Mouse (Mus musculus): ENCODE data around the gene Itpr2. TPM values are rescaled to one million over a fixed set of nuclear protein-coding genes. Genes with fewer than 3 reads are reported as not detected.

Gene Itpr2
- polyA plus RNA-seq, 1 experiment from 2014 or later, result 9.3 TPM

DNA sequence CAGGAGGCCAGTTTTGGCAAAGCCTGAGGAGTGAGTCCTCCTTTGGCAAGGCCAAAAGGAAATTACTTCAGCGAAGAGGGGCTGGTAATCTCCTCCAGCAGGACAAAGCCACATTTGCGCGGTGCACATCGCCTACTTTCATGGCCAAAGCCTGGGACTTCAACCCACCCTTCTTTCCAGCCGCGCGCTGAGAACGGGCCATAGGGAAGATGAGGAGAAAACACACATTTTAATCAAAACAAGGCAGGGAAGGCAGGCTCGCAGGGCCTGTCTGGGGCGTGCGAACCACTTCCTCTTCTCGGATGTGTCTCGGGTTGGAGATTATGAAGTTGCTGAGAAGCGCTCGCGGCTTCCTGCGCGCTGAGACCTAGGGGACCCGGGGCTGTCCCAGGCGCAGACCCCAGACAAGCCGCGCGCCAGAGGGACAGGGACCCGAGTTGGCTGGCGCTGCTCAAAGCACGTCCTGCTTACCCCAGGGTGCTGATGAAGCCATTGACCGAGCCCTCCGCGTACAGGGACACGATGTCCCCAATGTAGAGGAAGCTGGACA is 632 bp downstream of the Itpr2 start:
- peaks cover 25% of the 10 kb centered on the region for H3K27me3 ChIP-seq
- 2% methylated on average over 30 of the region's 30 CpGs for WGBS
- H3K27ac ChIP-seq (replicated peaks), result peak overlapping the region; percentile 50
- H3K4me2 ChIP-seq, result peak overlapping the region; percentile 97
- H3K9ac ChIP-seq, result peak overlapping the region; percentile 30
- no peaks in the 10 kb centered on the region for H3K9me3 ChIP-seq
- ATAC-seq (ENCODE audit: low FRiP score, low read depth), result peak; percentile 51
- peaks cover 21% of the 10 kb centered on the region for H3K4me1 ChIP-seq (replicated peaks)
- H3K4me3 ChIP-seq, result peak overlapping the region; percentile 64
- H3K36me3 ChIP-seq, result no peaks in the 10 kb centered on the region

- H3K4me2 ChIP-seq, result peak overlapping the region; percentile 97
- ATAC-seq (ENCODE audit: low FRiP score, low read depth), result no peak
- H3K9me3 ChIP-seq, result no peaks in the 10 kb centered on the region
- peaks cover 21% of the 10 kb centered on the region for H3K4me1 ChIP-seq (replicated peaks)
- H3K4me3 ChIP-seq, result peak overlapping the region; percentile 64; the same call in 1 of the 2 replicates
- no peaks in the 10 kb centered on the region for H3K36me3 ChIP-seq
- 0 out of 2 replicates have a peak overlapping the region, but pooled peaks have one; percentile 50 for H3K27ac ChIP-seq (replicated peaks)
- peaks cover 25% of the 10 kb centered on the region for H3K27me3 ChIP-seq
- H3K9ac ChIP-seq, result no peak overlapping the region
- WGBS, result 74% methylated on average over 5 of the region's 5 CpGs
Measured at GRCm38 (mm10) chr6:146500771-146501170, 1.3 kb downstream of the Itpr2 start.

DNA sequence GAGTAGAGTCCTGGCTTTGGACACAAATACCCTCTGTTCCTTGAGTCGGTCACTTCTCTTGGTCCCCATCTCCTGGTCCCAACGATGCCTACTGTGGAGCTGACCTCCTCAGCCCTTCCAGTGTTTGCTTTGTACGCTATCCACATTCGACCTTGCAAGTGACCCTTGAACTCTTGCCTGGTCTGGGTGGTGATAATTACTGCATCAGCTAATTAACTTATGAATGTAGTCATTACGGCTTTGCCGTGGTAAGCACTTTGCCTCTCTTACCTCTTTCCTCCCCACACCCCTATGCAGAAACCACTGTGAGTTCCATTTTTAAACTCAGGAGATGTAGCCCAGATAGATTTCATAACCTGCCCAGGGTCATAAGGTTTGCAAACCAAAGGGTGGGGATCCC is 1.8 kb downstream of the Itpr2 start:
- Histone ChIP-seq H3K4me1 (replicated peaks) (peaks cover 21% of the 10 kb centered on the region), H3K27ac (replicated peaks) (no peak overlapping the region), H3K9me3 (no peaks in the 10 kb centered on the region), H3K36me3 (no peaks in the 10 kb centered on the region), H3K4me2 (no peak overlapping the region; the same call in 1 of the 2 replicates), H3K9ac (no peak overlapping the region), H3K27me3 (peaks cover 25% of the 10 kb centered on the region), H3K4me3 (no peak overlapping the region)
- ATAC-seq (ENCODE audit: low FRiP score, low read depth), result no peak
- WGBS, result 74% methylated on average over 6 of the region's 6 CpGs

DNA sequence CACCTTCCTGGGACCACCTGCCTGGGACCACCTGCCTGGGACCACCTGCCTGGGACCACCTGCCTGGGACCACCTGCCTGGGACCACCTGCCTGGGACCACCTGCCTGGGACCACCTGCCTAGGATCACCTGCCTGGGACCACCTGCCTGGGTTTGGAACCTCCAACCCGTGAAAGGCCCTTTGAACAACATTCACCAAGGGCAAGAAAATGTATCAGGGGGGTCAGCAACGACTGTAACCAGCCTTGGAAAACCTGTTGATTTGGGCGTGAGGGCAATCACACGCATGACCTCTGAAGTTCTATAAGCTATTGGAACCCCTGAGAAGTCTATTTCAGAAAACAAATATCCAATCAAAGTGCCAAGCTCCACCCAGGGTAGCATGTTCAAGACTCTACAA is 2.5 kb downstream of the Itpr2 start:
- Histone ChIP-seq H3K27ac (replicated peaks) (no peak overlapping the region), H3K27me3 (peaks cover 25% of the 10 kb centered on the region), H3K9ac (no peak overlapping the region), H3K4me2 (no peak overlapping the region), H3K4me3 (no peak overlapping the region), H3K36me3 (no peaks in the 10 kb centered on the region), H3K4me1 (replicated peaks) (peaks cover 21% of the 10 kb centered on the region), H3K9me3 (no peaks in the 10 kb centered on the region)
- ATAC-seq (ENCODE audit: low FRiP score, low read depth), result no peak
- 67% methylated on average over 4 of the region's 4 CpGs for WGBS

- no peaks in the 10 kb centered on the region for H3K36me3 ChIP-seq
- WGBS, result 83% methylated on average over 3 of the region's 3 CpGs
- ATAC-seq (ENCODE audit: low FRiP score, low read depth), result no peak
- no peak overlapping the region for H3K9ac ChIP-seq
- H3K27me3 ChIP-seq, result peaks cover 14% of the 10 kb centered on the region
- H3K27ac ChIP-seq (replicated peaks), result no peak overlapping the region
- peaks cover 21% of the 10 kb centered on the region for H3K4me1 ChIP-seq (replicated peaks)
- H3K4me2 ChIP-seq, result no peak overlapping the region
- H3K9me3 ChIP-seq, result no peaks in the 10 kb centered on the region
- H3K4me3 ChIP-seq, result no peak overlapping the region
Measured at GRCm38 (mm10) chr6:146498416-146498815, 3.6 kb downstream of the Itpr2 start.

- 72% methylated on average over 4 of the region's 4 CpGs for WGBS
- H3K9ac ChIP-seq, result no peak overlapping the region
- ATAC-seq (ENCODE audit: low FRiP score, low read depth), result no peak
- no peak overlapping the region for H3K4me3 ChIP-seq
- peaks cover 17% of the 10 kb centered on the region for H3K4me1 ChIP-seq (replicated peaks)
- H3K4me2 ChIP-seq, result no peak overlapping the region
- no peaks in the 10 kb centered on the region for H3K36me3 ChIP-seq
- H3K27ac ChIP-seq (replicated peaks), result no peak overlapping the region
- H3K9me3 ChIP-seq, result no peaks in the 10 kb centered on the region
- peaks cover 8% of the 10 kb centered on the region; the same call in 1 of the 2 replicates for H3K27me3 ChIP-seq
Measured at GRCm38 (mm10) chr6:146497866-146498265, 4.2 kb downstream of the Itpr2 start.

DNA sequence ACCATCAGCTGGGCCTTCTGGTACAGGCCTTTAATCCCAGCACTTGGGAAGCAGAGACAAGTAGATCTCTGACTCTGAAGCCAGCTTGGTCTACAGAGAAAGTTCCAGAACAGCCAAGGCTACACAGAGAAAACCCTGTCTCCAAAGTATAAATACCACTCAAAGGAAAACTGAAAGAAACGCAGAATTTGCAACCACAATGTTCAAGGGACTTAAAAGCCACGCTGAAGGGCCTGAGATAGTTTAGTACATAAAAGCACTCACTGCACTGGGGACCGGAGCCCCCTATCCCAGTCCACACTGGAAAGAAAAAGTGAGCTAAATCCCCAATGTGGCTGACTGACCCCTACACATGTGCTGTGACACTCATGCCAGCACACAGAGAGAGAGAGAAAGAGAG is 4.6 kb downstream of the Itpr2 start:
- H3K27me3 ChIP-seq, result peaks cover 8% of the 10 kb centered on the region; the same call in 1 of the 2 replicates
- no peaks in the 10 kb centered on the region for H3K9me3 ChIP-seq
- H3K27ac ChIP-seq (replicated peaks), result no peak overlapping the region
- H3K4me1 ChIP-seq (replicated peaks), result peaks cover 13% of the 10 kb centered on the region
- H3K36me3 ChIP-seq, result no peaks in the 10 kb centered on the region
- 87% methylated on average over 3 of the region's 3 CpGs for WGBS
- H3K9ac ChIP-seq, result no peak overlapping the region
- H3K4me2 ChIP-seq, result no peak overlapping the region
- H3K4me3 ChIP-seq, result no peak overlapping the region
- ATAC-seq (ENCODE audit: low FRiP score, low read depth), result no peak

DNA sequence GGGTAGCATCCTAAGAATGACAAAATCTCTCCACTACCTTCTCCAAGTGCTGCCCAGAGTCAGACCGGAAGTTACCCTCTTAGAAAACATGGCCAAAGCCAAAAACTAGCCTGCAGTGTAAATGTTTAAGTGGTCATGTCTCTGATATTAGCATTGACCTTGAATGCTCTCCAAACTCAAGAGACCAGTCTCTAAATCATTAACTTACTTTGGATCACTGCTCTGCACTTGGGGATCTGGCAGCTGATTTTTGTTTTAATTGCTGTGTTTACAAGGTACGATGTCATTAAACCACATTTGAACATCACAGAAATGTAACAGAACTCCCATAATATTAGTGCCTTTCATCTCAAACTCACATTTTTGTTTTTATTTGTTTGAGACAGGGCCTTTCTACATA is 10.3 kb downstream of the Itpr2 start:
- H3K9me3 ChIP-seq, result no peaks in the 10 kb centered on the region
- 89% methylated on average over 2 of the region's 2 CpGs for WGBS
- H3K4me3 ChIP-seq, result no peak overlapping the region
- H3K9ac ChIP-seq, result no peak overlapping the region
- no peaks in the 10 kb centered on the region for H3K36me3 ChIP-seq
- no peaks in the 10 kb centered on the region for H3K27me3 ChIP-seq
- no peak for ATAC-seq (ENCODE audit: low FRiP score, low read depth)
- no peak overlapping the region for H3K4me2 ChIP-seq
- H3K4me1 ChIP-seq (replicated peaks), result no peaks in the 10 kb centered on the region
- H3K27ac ChIP-seq (replicated peaks), result no peak overlapping the region

- Histone ChIP-seq H3K9me3 (no peaks in the 10 kb centered on the region), H3K27me3 (no peaks in the 10 kb centered on the region), H3K4me2 (no peak overlapping the region), H3K4me3 (no peak overlapping the region), H3K36me3 (no peaks in the 10 kb centered on the region), H3K4me1 (replicated peaks) (no peaks in the 10 kb centered on the region), H3K27ac (replicated peaks) (no peak overlapping the region), H3K9ac (no peak overlapping the region)
- WGBS, result 85% methylated on average over 9 of the region's 9 CpGs
- no peak for ATAC-seq (ENCODE audit: low FRiP score, low read depth)
Measured at GRCm38 (mm10) chr6:146490416-146490960, 11.5 kb downstream of the Itpr2 start.

- Histone ChIP-seq H3K9me3 (no peaks in the 10 kb centered on the region), H3K4me2 (no peak overlapping the region), H3K27me3 (no peaks in the 10 kb centered on the region), H3K9ac (no peak overlapping the region), H3K4me1 (replicated peaks) (no peaks in the 10 kb centered on the region), H3K36me3 (no peaks in the 10 kb centered on the region), H3K27ac (replicated peaks) (no peak overlapping the region), H3K4me3 (no peak overlapping the region)
- no peak for ATAC-seq (ENCODE audit: low FRiP score, low read depth)
- 94% methylated on average over 6 of the region's 6 CpGs for WGBS
Measured at GRCm38 (mm10) chr6:146489841-146490240, 12.2 kb downstream of the Itpr2 start.

- Histone ChIP-seq H3K27me3 (no peaks in the 10 kb centered on the region), H3K4me3 (no peak overlapping the region), H3K9ac (no peak overlapping the region), H3K4me2 (no peak overlapping the region), H3K4me1 (replicated peaks) (no peaks in the 10 kb centered on the region), H3K27ac (replicated peaks) (no peak overlapping the region), H3K36me3 (no peaks in the 10 kb centered on the region), H3K9me3 (no peaks in the 10 kb centered on the region)
- no peak for ATAC-seq (ENCODE audit: low FRiP score, low read depth)
- WGBS, result 91% methylated on average over 3 of the region's 3 CpGs
Measured at GRCm38 (mm10) chr6:146488749-146489148, 13.3 kb downstream of the Itpr2 start.

- Histone ChIP-seq H3K4me2 (no peak overlapping the region), H3K9me3 (no peaks in the 10 kb centered on the region), H3K4me3 (no peak overlapping the region), H3K4me1 (replicated peaks) (no peaks in the 10 kb centered on the region), H3K36me3 (no peaks in the 10 kb centered on the region), H3K9ac (no peak overlapping the region), H3K27ac (replicated peaks) (no peak overlapping the region), H3K27me3 (no peaks in the 10 kb centered on the region)
- no peak for ATAC-seq (ENCODE audit: low FRiP score, low read depth)
- 86% methylated on average over 9 of the region's 9 CpGs for WGBS
Measured at GRCm38 (mm10) chr6:146487079-146487478, 14.9 kb downstream of the Itpr2 start.

DNA sequence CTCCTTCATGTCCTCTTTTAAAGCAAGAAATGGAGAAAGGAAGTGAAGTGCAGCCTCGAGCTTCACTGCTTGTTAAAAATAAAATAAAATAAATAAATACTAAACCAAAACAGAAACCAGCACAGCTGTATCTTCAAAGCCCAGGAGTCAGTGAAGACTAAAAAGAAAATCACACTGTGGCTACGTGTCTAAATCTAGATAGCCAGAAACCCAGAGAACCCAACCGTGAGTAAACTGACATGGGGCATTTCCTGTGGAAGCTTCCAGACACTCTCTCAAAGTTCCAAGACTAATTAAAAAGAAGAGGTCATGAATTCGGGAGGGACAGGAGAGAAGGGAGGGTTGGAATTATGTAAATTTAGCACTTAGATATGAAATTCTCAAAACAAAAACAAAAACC is 15.9 kb downstream of the Itpr2 start:
- Histone ChIP-seq H3K4me3 (no peak overlapping the region), H3K9ac (no peak overlapping the region), H3K4me2 (no peak overlapping the region), H3K9me3 (no peaks in the 10 kb centered on the region), H3K27ac (replicated peaks) (no peak overlapping the region), H3K36me3 (no peaks in the 10 kb centered on the region), H3K4me1 (replicated peaks) (no peaks in the 10 kb centered on the region), H3K27me3 (no peaks in the 10 kb centered on the region)
- ATAC-seq (ENCODE audit: low FRiP score, low read depth), result no peak
- WGBS, result 81% methylated on average over 4 of the region's 4 CpGs
